Mouse (Mus musculus): ENCODE measurements around the gene Defa30.
"Not testable (repeated sequence)": the region's sequence is repeated elsewhere in the genome, so short reads cannot be mapped to it uniquely, and the experiment has no call there.

- TF ChIP-seq CTCF (IDR thresholded peaks at IDR 0.05; ENCODE audit: control insufficient read depth, insufficient read depth, insufficient read length); MYOG (IDR thresholded peaks at IDR 0.05; ENCODE audit: control insufficient read depth, extremely low read depth, insufficient read length); MYOD1 (IDR thresholded peaks at IDR 0.05; ENCODE audit: control insufficient read depth, insufficient read length, low read depth); USF1 (IDR thresholded peaks at IDR 0.05; ENCODE audit: low read depth); MAX (IDR thresholded peaks at IDR 0.05): not testable (repeated sequence)
Observed at GRCm38 (mm10) chr8:21161977-21162376, 27.5 kb downstream of the Defa30 start, which contains the start of gene Defa22.

Measured in C2C12 (cell line).